Mouse (Mus musculus): ENCODE data around the gene Chchd3. TPM values are rescaled to one million over a fixed set of nuclear protein-coding genes. Genes with fewer than 3 reads are reported as not detected.

Chchd3 gene
- polyA plus RNA-seq, 1 experiment: 123 TPM

DNA sequence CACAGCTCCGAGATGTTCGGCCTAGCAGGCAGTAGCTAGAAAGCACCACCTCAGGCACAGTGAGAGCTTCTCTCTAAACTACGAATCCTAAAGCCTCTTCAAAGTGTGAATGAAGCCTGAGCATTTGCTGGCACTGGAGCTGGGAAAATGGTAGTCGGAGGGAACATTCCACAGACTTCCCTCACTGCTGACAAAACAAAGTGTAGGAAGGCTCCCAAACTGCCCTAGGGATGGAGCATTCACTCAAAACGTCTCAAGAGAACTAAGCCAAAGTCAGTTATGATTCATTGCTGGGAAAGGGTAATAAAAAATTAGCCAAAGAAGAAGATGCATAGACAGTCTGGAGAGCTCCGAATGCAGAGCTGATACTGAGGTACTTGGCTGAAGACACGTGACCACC lies 211.1 kb downstream of the Chchd3 start:
- Histone ChIP-seq H3K4me3 (no peak overlapping the region), H3K36me3 (ENCODE audit: control insufficient read depth, insufficient read depth) (no peaks in the 10 kb centered on the region), H3K79me2 (ENCODE audit: control insufficient read depth, insufficient read depth) (no peaks in the 10 kb centered on the region), H3K4me2 (ENCODE audit: low read depth) (no peak overlapping the region), H3ac (ENCODE audit: control insufficient read depth, insufficient read length) (no peak overlapping the region), H3K27me3 (ENCODE audit: control insufficient read depth, insufficient read depth, insufficient read length) (no peaks in the 10 kb centered on the region)
- TF ChIP-seq TCF12 (IDR thresholded peaks at IDR 0.05; ENCODE audit: insufficient read depth, poor library complexity, severe bottlenecking) (no peak), REST (IDR thresholded peaks at IDR 0.05; ENCODE audit: insufficient read depth, insufficient read length) (no peak), CEBPB (IDR thresholded peaks at IDR 0.05; ENCODE audit: insufficient read depth, poor library complexity, severe bottlenecking) (no peak), MAX (IDR thresholded peaks at IDR 0.05; ENCODE audit: low read depth) (no peak), POLR2A (IDR thresholded peaks at IDR 0.05; ENCODE audit: insufficient read length, low read depth) (no peak)

DNA sequence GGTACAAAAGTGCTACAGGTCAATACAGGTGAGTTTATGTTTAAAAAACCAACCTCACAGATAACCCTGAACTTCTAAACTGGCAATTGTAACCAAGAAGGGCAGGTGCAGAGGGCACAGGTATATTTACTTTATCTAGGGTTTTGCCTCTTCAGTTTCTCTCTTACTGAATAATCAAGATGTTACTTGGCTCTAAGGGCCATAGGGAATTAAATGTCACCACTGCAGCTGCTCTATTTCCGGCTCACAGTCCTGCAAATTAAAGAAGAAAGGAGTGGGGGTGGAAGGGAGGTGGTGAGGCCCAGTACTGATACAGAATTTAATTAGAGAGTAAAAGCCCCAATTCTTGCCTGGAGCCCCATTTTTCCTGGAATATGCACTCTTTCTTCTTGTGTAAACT lies 214.6 kb downstream of the Chchd3 start:
- H3ac ChIP-seq (ENCODE audit: control insufficient read depth, insufficient read length): no peak overlapping the region
- H3K4me2 ChIP-seq (ENCODE audit: low read depth): no peak overlapping the region
- no peaks in the 10 kb centered on the region for H3K27me3 ChIP-seq (ENCODE audit: control insufficient read depth, insufficient read depth, insufficient read length)
- H3K79me2 ChIP-seq (ENCODE audit: control insufficient read depth, insufficient read depth): no peaks in the 10 kb centered on the region
- no peak for TF ChIP-seq REST (IDR thresholded peaks at IDR 0.05; ENCODE audit: insufficient read depth, insufficient read length)
- no peak for TF ChIP-seq POLR2AphosphoS2 (IDR thresholded peaks at IDR 0.05; ENCODE audit: insufficient read length, low read depth)
- H3K36me3 ChIP-seq (ENCODE audit: control insufficient read depth, insufficient read depth): no peaks in the 10 kb centered on the region
- H3K4me3 ChIP-seq: no peak overlapping the region

DNA sequence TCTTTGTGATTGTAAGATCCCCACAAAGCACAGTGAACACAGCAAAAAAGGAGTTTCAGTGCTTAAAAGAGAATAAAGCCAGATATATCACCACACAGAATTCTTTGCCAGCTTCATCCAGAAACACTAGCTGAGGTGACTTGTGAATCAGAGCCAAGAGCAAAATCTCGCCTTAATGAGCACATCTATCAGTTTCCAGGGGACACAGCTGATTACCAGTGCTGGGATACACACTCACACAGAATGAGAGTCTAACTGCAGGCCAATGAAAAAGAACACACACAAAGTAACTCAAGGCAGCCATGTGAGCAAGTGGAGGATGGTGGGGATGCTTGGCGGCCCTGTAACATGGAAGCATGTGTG lies 222.1 kb downstream of the Chchd3 start:
- H3K36me3 ChIP-seq (ENCODE audit: control insufficient read depth, insufficient read depth): no peaks in the 10 kb centered on the region
- no peak overlapping the region for H3ac ChIP-seq (ENCODE audit: control insufficient read depth, insufficient read length)
- TF ChIP-seq POLR2A (IDR thresholded peaks at IDR 0.05; ENCODE audit: insufficient read length, low read depth) (no peak), E2F4 (IDR thresholded peaks at IDR 0.05; ENCODE audit: insufficient read depth) (no peak), TCF3 (IDR thresholded peaks at IDR 0.05; ENCODE audit: insufficient read length, low read depth) (no peak), REST (IDR thresholded peaks at IDR 0.05; ENCODE audit: insufficient read depth, insufficient read length) (no peak), SRF (IDR thresholded peaks at IDR 0.05; ENCODE audit: control insufficient read depth, insufficient read length, low read depth) (no peak)
- no peak overlapping the region for H3K4me2 ChIP-seq (ENCODE audit: low read depth)
- H3K79me2 ChIP-seq (ENCODE audit: control insufficient read depth, insufficient read depth): no peaks in the 10 kb centered on the region
- no peak overlapping the region for H3K4me3 ChIP-seq
- H3K27me3 ChIP-seq (ENCODE audit: control insufficient read depth, insufficient read depth, insufficient read length): no peaks in the 10 kb centered on the region

DNA sequence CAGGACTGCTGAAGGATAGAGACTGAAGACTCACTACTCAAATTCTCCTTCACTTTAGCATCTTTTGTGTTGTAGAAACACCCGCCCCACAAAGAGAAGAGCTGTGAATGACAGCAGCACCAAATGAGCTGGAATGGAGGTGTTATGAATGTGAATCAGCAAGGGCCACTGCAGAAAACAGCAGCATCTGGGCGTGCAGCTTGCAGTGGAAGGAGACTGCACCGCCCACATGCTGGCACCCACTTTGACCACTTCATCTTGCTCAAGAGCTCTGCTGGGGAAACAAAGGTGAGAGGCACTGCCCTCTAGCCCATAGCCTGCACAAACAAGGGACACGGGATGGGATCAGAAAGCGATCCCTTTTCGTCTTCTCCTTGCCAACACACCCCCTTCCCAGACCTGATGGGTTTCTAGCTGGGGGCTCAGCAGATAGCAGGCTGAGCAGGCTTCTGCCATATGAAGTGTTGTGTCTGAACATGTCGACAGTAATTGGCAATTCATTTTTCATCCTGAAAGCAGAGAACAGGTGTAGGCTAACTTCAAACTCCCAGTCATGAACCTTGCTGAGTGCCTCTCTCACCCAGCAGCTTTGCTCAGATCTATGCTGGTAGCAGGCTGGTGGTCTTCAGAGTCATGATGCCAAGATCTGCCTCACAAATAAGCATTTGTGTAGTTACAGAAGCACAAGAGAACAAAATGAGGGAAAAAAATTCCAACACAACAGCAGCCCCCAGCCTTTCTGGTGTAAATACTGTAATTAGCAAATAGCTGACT lies 222.7 kb downstream of the Chchd3 start:
- Histone ChIP-seq H3K36me3 (ENCODE audit: control insufficient read depth, insufficient read depth) (no peaks in the 10 kb centered on the region), H3K4me2 (ENCODE audit: low read depth) (no peak overlapping the region), H3K4me3 (no peak overlapping the region), H3ac (ENCODE audit: control insufficient read depth, insufficient read length) (no peak overlapping the region), H3K27me3 (ENCODE audit: control insufficient read depth, insufficient read depth, insufficient read length) (no peaks in the 10 kb centered on the region), H3K79me2 (ENCODE audit: control insufficient read depth, insufficient read depth) (no peaks in the 10 kb centered on the region)
- TF ChIP-seq MAX (IDR thresholded peaks at IDR 0.05; ENCODE audit: low read depth): no peak
- no peak for TF ChIP-seq TCF12 (IDR thresholded peaks at IDR 0.05; ENCODE audit: insufficient read depth, poor library complexity, severe bottlenecking)
- no peak for TF ChIP-seq E2F4 (IDR thresholded peaks at IDR 0.05; ENCODE audit: insufficient read depth)
- TF ChIP-seq POLR2A (IDR thresholded peaks at IDR 0.05; ENCODE audit: insufficient read length, low read depth): no peak
- TF ChIP-seq TCF3 (IDR thresholded peaks at IDR 0.05; ENCODE audit: insufficient read length, low read depth): no peak
- no peak for TF ChIP-seq USF1 (IDR thresholded peaks at IDR 0.05; ENCODE audit: low read depth)

DNA sequence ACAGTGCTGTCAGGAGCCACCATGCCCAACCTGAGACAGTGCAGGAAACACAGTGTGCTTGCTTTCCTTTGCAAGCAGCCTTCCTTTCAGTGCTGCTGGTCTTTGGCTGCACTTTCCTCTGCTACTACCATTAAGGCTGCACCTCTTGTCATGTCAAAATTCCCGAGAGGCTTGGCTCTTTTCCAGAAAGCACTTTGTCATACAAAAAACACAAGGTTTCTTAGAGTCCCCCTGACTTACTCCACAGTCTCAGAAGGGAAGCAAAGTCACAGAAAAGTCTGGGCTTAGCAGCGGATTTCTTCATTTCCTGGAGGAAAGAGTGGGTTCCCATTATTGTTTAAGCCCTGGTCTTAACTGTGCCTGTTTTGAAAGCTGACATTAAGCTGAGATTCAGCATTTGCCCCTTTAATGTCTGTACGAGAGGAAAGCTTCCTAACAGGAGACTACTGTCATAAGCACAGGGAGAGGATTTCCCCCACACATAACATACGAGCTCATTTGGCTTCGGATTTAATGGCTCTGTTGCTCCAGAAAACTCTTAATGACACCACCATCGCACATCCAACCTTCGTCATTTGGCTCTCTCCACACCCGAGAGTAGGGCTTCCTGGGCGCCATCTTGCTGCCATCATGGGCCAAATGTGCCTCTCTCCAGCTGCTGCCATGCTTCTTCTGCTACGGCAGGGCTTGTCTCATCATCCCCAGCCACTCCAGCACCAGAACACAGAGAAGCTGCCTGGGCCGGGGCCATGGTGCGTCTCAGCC lies 236.0 kb downstream of the Chchd3 start:
- H3ac ChIP-seq (ENCODE audit: control insufficient read depth, insufficient read length): no peak overlapping the region
- H3K27me3 ChIP-seq (ENCODE audit: control insufficient read depth, insufficient read depth, insufficient read length): no peaks in the 10 kb centered on the region
- H3K4me3 ChIP-seq: no peak overlapping the region
- no peak for TF ChIP-seq USF1 (IDR thresholded peaks at IDR 0.05; ENCODE audit: low read depth)
- H3K4me2 ChIP-seq (ENCODE audit: low read depth): no peak overlapping the region
- no peaks in the 10 kb centered on the region for H3K79me2 ChIP-seq (ENCODE audit: control insufficient read depth, insufficient read depth)
- peaks cover 5% of the 10 kb centered on the region for H3K36me3 ChIP-seq (ENCODE audit: control insufficient read depth, insufficient read depth)

DNA sequence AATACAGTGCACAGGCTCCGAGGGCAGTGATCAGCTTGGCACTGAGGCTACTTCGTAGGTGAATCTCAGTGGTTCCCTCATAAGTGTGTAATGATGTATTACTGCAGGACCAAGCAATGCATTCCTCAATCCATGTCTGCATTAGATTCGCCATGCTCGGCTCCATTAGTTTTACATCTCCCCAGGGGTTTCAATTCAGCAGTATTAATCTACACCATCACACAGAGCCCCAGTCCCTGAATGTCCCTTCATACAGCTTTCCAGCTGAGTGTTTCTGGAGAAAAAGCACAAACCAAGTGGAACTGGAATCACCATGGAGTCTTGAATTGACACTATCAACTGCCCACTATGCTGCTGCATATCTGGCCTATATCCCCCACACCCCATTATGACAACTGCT lies 241.1 kb downstream of the Chchd3 start:
- Histone ChIP-seq H3K27me3 (ENCODE audit: control insufficient read depth, insufficient read depth, insufficient read length) (no peaks in the 10 kb centered on the region), H3K36me3 (ENCODE audit: control insufficient read depth, insufficient read depth) (peaks cover 5% of the 10 kb centered on the region), H3K4me2 (ENCODE audit: low read depth) (no peak overlapping the region), H3ac (ENCODE audit: control insufficient read depth, insufficient read length) (no peak overlapping the region), H3K4me3 (no peak overlapping the region), H3K79me2 (ENCODE audit: control insufficient read depth, insufficient read depth) (no peaks in the 10 kb centered on the region)
- no peak for TF ChIP-seq MYOD1 (IDR thresholded peaks at IDR 0.05; ENCODE audit: control insufficient read depth in 1 of 3, insufficient read length in 2 of 3, low read depth in 2 of 3)
- TF ChIP-seq E2F4 (IDR thresholded peaks at IDR 0.05; ENCODE audit: insufficient read depth): no peak
- TF ChIP-seq SRF (IDR thresholded peaks at IDR 0.05; ENCODE audit: control insufficient read depth, insufficient read length, low read depth): no peak
- TF ChIP-seq REST (IDR thresholded peaks at IDR 0.05; ENCODE audit: insufficient read depth, insufficient read length): no peak
- TF ChIP-seq MYOG (IDR thresholded peaks at IDR 0.05; ENCODE audit: control insufficient read depth in 1 of 3, insufficient read depth in 1 of 3, insufficient read length in 2 of 3, low read depth in 2 of 3): no peak
- TF ChIP-seq TCF12 (IDR thresholded peaks at IDR 0.05; ENCODE audit: insufficient read depth, poor library complexity, severe bottlenecking): no peak
- no peak for TF ChIP-seq USF1 (IDR thresholded peaks at IDR 0.05; ENCODE audit: low read depth)
- TF ChIP-seq POLR2AphosphoS2 (IDR thresholded peaks at IDR 0.05; ENCODE audit: insufficient read length, low read depth): no peak
- TF ChIP-seq TCF3 (IDR thresholded peaks at IDR 0.05; ENCODE audit: insufficient read length, low read depth): no peak
- no peak for TF ChIP-seq MAX (IDR thresholded peaks at IDR 0.05; ENCODE audit: low read depth)
- TF ChIP-seq CEBPB (IDR thresholded peaks at IDR 0.05; ENCODE audit: insufficient read depth, poor library complexity, severe bottlenecking): no peak
- TF ChIP-seq POLR2A (IDR thresholded peaks at IDR 0.05; ENCODE audit: insufficient read length, low read depth): no peak
